8 mouse cellular contexts compared by ENCODE assay signal in the genomic region with DNA sequence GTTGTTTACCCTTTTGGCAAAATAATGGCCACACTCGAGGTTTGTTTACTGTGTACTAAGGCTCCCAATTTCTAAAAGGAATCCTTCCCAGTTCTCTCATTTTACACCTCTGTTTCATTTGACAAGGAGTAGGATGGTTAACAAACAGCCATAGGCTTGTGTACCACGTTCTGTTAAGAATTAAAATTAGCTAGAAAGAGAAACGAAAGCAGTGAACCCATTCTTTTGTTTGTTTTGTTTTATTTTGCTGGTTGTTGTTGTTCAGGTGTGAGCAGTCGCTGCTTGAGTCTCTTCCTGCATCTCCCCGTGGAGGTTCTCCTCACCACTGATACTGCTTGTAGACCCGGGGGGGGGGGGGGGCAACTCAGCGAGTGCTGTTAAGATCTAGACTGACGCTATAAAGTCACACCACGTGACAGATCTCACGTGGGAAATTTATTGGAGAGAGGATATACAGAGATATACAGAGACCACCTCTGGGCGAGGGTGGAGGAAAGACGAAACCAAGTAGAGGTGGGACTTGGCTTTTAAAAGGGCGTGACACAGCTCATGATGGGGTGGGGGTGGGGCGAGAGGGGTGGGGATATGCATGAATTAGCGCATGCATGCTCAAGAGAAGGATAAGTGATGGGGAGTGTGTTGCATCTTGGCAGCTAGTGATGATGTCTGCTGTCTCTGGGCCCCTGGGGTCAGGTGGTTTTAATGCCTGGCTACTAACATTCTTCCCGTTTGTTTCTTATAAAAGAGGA. TPM values are rescaled to one million over a fixed set of nuclear protein-coding genes. Genes with fewer than 3 reads are reported as not detected.
DNase-seq lines count a peak whose midpoint lies in the region; ATAC-seq lines count a peak whose summit lies in the region.

No protein-coding gene starts in this region.

- H3K27me3 ChIP-seq in liver, embryonic 15.5 days: peaks cover 8% of the 10 kb centered on the region

- DNase-seq in frontal cortex, postnatal 14 days (ENCODE audit: low spot score in 2 of 2): no peak
- peak; percentile 48 for DNase-seq in retina, postnatal 1 day
- no peak for DNase-seq in retina, embryonic 14.5 days (ENCODE audit: low spot score)
- DNase-seq in spleen, adult 12 weeks (ENCODE audit: low spot score): no peak
- no peak for DNase-seq in urinary bladder, adult 2 months (ENCODE audit: low spot score)
- DNase-seq in cerebellum, postnatal 14 days: no peak

- H3K36me3 ChIP-seq in liver, embryonic 15.5 days (replicated peaks): no peaks in the 10 kb centered on the region

- no peaks in the 10 kb centered on the region for H3K9me3 ChIP-seq in liver, embryonic 15.5 days (replicated peaks)

- ATAC-seq in frontal cortex, adult (ENCODE audit: low TSS enrichment): peak; percentile 55
- ATAC-seq in liver, embryonic 15.5 days (ENCODE audit: insufficient read depth): no peak

- peak overlapping the region; percentile 29 for H3K4me2 ChIP-seq in liver, embryonic 15.5 days

- H3K4me3 ChIP-seq in liver, embryonic 15.5 days (replicated peaks): no peak overlapping the region; the same call in 1 of the 2 replicates

- no peak overlapping the region for H3K27ac ChIP-seq in liver, embryonic 15.5 days (replicated peaks)

- H3K9ac ChIP-seq in liver, embryonic 15.5 days: no peak overlapping the region

- H3K4me1 ChIP-seq in liver, embryonic 15.5 days (replicated peaks): no peaks in the 10 kb centered on the region

- WGBS in liver, embryonic 15.5 days (ENCODE audit: insufficient replicate concordance): 5% methylated on average over 16 of the region's 16 CpGs

RNA-seq across cellular contexts. Expression of gene Mtnr1a, which starts 41.3 kb away (rescaled TPM):
- not detected in 2 replicates for polyA plus RNA-seq in liver, embryonic 15.5 days (2015; fragmentation: Nextera tagmentation; extraction: Ambion mirVana)
- polyA plus RNA-seq in urinary bladder, adult 2 months (2012; rRNA removed): not detected in 2 replicates
